Mouse (Mus musculus): Measurements from ENCODE around the gene Ctnna2.

The Ctnna2 gene

DNA sequence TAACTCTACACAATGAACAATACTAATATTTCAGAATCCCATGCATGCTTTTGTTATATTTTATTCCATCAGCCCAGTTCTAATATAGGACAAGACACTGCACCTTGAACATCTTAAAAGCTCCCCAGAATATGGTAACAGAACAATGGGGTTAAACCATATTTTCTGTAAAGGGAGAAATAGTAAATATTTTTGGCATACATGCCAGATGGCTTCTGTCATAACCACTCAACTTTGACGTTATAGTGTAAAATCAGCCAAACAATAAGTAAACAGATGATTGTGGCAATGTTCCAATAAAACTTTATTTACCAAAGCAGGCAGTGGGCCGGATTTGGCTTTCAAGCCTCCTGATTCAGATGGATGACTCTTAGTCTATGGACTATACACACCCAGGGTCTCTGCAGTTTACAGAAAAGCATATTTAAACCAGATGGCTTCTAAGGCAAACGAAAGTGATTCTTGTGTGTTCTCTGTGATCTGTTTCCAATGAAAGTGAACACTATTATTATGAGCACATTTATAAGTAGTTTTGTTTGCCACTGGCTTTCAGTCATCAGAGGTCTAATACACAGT lies 557.8 kb downstream of the Ctnna2 start:
- DNase-seq: peak; percentile 7 to 10

DNA sequence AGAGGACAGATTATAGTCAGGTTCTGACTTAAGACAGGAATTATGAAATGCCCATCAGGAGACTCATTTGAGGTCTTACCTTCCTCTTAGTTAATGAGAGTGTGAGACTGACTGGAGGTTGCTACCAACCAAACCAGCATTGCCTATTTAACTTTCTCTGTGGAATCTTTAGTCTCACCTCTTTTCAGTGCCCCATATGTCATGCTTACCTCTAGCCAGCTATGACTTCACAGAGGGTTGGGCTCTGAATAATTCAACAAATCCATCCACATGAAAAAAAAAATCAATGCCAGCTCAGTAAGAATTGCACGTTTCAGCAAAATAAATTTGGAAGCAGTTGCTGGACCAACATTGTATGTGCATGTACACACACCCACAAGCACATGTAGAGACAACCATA lies 562.5 kb downstream of the Ctnna2 start:
- no peak for DNase-seq

DNA sequence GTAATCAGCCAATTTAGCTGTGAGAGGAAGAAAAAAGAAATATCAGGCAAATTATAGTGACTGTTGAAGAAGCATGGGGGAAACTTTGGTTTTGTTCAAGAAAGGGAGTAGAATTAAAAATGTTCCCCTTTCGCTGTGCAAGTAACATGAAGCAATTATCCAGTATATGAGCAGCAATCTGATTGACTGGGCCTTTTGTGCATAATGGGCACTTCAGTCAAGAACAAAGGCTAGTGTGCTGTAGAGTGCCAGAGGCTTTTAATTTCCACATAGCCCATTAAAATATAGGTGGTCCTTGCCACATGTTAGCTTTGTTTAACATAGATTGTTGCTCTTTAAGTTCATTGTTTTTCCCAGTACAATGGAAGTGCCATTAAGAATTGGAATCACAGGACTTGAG lies 566.0 kb downstream of the Ctnna2 start:
- no peak for DNase-seq

DNA sequence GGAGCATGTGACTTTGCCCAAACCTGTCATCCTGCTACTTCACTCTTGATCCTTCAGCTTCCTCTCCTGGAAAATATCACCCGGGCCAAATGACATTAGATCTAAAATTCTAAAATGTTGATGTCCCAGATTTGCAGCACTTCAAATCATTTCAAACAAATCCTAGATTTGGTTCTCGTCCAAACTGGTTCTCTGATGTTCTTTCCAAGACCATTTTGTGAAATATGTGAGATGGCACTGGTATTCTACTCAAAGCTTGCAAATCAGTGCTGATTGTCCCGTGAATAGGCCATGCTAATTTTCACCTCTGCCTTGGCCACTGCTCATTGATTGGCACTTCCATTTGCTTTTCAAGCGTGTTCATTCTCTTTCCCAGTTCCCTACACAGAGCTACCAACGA lies 571.0 kb downstream of the Ctnna2 start:
- DNase-seq: no peak

DNA sequence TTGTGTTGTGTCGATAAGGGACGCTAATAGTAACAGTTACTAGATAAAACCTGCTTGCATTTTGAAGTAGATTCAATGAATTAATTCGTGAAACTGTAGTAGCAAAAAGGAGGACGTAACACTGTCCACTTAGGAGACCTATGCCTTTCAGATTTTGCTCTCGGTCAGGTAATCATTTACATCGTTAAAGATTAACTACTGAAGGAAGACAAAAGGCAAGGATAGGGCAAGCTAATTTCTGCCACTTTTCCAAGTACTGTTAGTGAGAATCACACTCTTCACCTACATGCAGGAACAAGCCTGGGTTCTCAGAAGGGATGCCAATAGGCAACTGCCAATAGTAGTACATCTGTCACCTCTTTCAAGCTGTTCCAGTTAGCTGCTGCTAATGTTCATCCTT lies 578.7 kb downstream of the Ctnna2 start:
- no peak for DNase-seq

DNA sequence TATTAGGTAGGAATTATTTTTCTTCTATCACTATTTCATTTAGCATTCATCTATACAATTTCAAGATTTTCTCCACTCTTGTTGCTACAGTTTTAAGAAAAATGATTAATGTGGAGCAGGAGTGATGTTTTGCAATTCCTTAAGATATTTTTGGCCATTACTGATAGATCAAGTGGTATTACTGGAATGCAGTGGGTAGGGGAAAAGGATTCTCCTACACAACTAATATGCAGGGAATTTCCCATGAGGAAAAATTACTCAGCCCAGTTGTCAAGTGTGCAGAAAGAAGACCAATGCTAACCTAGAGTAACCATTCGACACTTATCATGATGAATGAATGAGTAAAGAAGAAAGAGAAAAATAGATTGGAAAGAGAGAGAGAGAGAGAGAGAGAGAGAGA lies 587.8 kb downstream of the Ctnna2 start:
- DNase-seq: no peak

DNA sequence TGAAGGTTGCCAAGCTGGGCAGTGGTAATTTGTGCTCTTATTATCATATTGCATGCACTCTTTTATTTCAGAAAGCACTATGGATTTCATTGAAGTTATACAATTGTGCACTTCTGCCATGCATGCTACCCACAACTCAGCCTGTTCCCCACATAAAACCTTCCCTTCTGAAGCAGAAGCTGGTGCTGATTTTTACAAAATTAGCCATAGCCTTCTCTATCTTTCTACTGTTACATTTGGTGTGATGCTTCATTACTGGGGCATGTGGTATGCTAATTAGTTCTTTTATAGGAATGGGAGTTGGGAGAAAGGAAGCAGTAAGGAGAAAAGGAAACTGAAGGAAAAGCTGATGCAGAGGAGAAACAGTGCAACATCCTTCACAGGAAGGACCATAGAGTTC lies 598.2 kb downstream of the Ctnna2 start:
- DNase-seq: no peak

DNA sequence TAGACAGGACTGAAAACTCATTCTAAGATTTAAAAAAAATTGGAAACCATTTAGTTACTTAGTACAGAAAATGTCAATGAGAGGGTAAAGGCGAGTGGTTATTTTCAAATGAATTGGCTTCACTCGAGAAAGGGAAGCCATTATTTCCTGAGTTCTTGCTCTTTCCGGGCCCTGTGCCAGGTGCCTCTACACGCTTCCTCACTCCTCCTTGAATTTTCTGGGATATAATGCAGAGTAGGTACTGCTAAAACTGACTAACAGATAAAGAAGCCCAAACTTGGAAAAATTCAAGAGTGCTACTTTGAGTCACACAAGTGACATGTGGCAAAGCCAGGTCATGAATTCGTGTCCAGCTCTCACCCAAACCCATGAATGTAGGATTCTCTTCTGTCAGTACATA lies 606.4 kb downstream of the Ctnna2 start:
- DNase-seq: peak; percentile 35 to 55

DNA sequence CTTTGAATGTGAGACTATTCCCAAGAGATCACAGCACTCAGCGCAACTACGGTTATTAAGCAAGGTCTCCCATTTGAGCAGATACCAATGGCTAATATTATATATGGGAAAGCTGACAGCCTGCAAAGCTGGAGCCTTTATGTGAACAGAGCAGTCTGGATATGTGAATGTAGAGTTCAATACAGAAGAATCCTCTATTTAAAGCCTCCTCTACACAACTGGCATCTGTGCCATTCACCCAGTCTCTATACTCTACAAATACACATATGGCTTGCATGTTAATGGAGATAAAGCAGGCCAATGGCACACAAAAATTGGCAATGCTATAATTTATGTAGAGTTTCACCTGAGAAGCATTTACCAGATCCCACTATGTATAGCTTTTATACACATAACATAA lies 608.4 kb downstream of the Ctnna2 start:
- DNase-seq: no peak

DNA sequence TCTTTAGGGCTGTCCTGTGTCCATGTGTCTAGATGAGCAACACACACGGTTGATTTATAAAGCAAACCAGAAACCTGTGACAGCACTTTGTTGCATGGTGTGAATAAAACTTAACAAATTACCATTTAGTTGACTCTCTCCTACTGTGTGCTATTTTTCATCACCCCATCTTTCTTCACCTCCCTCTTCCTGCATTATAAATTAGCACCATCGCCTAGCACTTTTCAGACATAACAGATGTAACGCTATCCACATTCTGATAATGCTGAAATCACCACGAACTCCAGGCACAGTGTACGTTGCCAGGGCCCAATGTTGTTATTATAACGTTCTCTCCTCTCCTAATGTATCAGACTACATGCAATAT lies 621.0 kb downstream of the Ctnna2 start:
- DNase-seq: peak in 1 of 2 experiments; percentile 15

DNA sequence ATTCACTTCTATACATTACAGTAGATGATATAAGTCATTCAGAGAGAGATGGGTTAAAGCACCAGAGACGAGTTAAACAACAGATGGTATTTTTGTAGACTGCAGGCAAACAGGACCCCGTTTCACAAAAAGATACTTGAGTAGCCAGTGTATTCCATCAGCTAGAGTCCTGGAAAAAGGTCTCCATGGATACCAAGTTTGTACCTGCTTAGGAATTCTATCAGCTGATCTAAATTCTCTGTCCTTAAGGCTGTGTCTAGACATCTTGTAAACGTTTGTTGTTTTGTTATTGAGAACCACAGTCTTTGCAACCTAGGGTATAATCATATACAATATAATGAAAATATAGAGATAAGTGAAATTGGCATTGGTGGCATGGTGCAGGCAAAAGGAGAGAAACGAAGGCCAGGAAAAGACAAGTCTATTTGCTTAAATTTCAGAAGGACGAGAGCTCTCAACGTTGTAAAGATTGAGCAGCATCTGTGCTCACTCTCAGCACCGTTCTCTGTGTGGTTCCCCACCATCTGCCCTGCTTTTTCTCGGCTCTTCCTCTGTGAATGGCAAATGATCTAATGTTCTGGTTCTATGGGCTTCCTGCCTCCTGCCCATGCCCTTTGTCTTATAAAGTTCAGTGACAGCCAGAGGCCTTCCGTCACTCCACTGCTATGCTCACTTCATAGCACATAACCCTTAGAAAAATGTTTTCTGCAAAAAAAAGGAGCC lies 621.6 kb downstream of the Ctnna2 start:
- DNase-seq: peak; percentile 73

DNA sequence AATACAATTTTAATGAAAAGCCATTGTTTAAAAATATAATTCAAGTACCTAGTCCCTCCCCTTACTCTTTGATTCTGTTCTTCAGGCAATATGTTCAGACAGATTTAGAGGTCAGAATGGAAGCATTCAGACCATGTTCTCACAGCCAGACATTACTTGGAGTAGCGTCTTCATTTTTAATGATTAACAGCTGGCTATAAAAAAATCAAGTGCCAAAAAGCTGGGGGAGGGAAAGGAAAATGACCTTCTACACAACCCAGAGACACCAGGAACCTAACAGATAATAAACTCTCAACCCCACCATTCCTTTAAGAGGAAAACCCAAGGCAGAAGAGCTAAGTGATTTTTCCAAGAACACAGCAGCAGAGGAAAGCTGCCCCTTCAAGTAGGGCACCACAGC lies 624.7 kb downstream of the Ctnna2 start:
- DNase-seq: peak in 1 of 2 experiments; percentile 17

DNA sequence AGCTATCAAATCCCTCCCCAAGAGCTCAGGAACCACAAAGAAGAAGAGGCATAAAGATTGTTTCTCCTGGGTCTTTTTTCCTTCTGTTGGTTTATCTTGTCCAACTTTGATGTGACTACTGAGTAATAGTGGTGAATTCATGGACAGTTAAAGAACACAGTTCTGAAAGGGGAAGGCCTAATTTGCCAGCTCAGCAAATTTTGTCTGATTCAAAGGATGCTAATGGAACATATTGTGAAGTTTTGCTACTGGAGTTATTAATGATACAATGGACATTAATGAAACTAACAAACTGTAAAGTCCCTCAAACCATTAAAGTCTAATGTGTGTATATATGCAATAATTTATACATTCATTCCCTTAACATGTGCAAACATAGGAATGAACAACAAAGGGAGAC lies 635.7 kb downstream of the Ctnna2 start:
- DNase-seq: no peak

DNA sequence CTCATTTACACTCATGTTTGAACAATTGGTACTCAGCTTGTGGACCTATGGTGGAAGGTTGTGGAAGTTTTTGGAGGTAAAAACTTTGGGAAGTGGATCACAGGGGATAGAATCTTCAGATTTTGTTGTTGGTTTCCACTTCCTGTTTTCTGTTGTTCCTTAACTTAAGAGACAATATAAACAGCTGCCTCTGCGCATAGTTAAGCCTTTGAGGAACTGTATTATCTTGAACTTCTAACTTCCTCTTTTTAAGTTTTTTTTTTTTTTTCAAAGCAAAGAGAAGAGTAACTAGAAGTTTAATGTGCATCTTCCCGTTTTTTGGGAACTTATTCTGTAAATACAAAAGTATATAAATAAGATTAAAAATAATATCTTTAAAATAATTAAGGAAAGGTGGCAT lies 644.0 kb downstream of the Ctnna2 start:
- no peak for DNase-seq

DNA sequence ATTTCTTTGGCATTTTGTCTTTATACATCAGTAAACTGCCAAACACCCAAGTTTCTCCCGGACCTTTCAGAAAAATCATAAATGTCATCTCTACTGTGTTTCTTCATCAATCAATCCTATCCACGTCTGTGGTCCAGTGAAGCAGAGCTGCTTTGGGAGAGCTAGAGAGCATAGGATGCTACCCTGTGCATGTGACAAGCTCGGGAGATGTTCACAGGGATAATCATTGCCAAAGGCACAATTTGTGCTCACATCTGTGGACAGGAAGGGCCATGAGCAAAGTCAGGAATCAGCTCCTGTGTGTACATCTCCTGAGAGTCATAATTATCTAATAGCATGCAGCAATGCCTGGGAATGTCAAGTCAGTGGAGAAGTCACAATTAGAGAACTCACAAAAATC lies 654.8 kb downstream of the Ctnna2 start:
- DNase-seq: no peak

DNA sequence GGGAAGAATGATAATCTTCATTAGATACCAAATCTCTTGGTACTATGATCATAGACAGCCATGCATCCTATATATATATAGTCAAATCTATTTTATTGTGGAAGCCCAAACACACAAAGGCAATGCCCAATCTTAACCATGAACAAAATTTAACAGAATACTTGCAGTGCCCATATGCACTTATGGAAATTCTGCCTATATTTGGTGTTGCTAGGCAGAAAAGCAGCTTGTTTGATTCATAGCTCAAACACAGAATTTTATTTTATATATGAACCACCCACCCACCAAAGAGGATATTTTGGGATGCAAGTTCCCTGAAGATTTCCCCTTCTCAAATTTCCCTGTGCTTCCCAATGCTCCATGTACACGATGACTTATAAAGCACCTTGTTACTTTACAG lies 655.2 kb downstream of the Ctnna2 start:
- no peak for DNase-seq

DNA sequence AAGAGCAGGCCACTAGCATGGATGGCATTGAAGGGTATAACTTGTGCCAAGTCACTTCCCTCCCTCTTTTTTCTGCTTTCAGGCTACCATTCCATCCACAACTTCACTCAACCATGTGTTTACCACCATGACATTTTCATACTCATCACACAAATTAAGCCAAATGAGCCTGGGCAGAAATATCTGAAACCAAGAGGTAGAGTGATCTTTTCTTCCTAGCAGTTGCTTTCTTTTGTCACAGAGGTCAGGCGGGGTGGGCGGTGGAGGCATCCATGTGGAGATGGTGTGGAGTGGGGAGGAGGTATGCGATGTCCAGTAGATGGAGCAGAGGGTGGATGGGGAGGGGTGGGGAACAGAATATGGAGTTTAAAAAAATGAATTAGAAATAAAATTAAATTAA lies 672.7 kb downstream of the Ctnna2 start:
- DNase-seq: no peak

DNA sequence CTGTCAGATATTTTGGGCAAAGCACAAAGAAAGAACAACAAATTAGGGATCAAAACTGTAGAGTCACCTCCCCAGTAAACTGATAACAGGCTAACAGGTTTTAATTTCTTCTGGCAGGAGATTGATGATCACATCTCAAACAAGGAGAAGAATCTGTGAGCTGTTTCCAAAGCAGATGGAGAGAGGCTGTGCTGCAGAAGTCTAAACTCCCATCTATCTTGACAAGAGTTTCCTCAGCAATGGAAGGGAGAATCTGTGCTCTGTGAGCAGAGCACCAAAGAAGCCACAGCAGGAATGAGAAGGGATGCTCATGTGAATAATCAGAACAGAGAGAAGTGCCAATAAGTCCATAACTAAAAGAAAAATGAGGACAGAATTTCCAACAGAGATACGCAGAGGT lies 678.2 kb downstream of the Ctnna2 start:
- no peak for DNase-seq

DNA sequence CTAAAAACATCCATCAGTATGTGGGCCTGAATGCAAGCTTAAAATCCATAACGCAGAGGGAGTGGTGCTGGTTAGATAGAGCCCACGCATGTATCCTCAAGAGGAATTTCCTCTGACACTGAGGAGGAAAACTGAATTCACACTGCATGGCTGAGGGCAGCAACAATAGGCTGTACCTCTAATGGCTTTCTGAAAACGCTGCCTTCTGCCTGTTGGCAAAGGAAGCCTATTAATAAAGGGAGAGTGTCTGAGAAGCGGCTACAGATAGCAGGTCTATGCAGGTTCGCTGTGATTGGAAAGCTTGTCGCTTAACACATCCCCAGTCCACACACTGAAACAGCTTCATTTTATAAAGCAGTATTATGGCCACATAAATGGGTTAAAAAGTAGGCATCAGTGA lies 688.1 kb downstream of the Ctnna2 start:
- DNase-seq: peak in 1 of 2 experiments; percentile 4

DNA sequence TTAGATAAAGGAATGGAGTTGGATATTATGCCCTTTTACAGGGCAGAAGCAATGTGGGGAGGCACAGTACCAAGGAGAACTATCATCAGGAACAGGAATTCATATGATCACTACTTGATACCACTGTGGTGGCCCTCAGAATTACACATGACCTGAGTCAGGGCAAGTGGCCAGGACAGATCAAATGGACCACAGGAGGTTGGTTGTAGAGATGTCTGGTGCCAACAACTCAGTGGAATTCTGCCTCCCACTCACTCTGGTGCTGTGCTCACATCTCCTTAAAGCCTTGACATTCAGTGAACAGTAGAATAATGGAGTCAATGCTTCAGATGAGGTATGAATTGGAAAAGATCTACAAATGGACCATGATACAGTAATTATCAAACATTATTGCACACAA lies 691.1 kb downstream of the Ctnna2 start:
- DNase-seq: peak; percentile 85 to 92

DNA sequence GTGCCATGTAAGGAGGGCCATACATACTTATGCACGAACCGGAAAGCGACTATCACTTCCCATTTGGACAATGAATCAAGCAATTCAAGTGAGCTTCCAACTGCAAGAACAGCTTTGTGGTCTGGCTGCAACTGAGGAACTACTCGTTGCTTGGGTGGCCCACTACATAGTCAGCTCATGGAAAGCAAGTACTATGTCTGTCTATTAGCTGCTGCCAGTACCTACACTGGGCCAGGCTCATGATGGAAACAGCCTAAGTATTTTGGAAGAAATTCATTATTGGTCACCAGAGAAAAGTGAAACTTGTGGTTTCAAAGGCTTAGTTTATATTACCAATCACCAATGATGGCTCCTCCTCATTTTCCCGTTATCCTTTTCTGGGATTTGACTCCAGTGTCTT lies 693.2 kb downstream of the Ctnna2 start:
- DNase-seq: no peak

DNA sequence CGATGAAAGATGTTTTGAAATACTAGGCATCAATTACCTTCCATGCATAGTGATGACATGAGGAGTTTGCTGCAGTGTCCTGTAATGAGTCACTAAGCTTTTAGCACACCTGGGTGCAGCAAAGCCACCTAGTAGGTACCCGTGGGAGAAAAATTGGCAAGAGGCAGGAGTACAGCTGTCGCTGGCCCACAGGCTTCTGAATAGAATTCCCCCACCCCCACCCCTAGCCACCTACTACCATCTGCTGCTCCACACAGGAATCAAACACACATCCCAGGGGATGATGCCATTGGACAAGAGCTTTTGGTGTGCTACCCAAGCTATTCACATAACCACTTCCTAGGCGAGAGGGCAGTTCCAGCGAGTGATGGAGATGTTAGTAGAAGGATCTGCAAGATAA lies 700.7 kb downstream of the Ctnna2 start:
- DNase-seq: peak; percentile 48 to 61

DNA sequence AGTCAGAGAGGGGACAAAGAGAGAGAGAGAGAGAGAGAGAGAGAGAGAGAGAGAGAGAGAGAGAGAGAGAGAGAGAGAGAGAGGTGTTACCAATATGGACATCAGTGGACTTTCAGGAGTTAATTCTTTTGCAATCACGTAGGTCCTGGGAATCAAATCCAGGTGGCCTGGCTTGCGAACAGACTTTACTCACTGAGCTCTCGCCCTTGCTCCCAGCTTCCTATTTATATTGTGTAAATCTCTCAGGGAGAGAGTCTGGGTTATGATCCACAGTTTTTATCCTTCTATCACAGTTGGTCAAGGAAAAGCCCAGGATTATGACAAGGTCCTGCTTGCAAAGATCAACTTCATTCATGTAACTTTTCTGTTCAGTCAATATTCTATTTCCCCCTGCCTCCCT lies 714.3 kb downstream of the Ctnna2 start:
- no peak for DNase-seq

DNA sequence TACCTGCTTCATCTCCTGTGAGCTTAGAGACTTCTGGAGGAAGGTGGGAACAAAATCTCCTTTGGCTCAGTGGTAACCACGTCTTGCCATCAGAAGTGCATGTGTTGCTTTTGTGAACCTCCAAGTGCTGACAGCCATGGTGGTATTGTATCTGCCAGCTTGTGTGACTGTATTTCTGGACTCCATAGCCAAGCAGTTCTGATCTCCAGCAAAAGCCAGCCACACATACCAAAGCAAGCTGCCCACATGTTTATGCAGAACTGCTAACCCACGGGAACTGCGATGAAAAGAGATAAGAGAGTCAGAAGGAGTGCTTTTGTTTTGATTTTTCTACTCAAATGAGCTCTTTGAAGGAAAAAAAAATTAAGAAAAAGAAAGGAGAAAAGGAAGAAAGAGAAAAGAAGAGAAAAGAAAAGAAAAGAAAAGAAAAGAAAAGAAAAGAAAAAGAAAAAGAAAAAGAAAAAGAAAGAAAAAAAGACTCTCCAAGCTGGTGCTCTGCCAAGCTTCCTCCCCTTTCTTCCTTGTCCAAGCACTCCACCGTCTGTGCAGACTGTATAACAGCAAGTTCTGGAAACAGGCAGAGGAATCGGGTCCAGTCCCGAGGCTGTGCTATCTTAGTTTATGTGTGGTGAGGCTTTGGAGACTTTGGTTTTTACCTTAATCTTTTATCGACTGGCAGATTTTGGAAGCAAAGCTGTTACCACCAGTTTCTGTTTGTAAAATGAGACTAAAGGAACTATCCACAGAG lies 722.0 kb downstream of the Ctnna2 start:
- DNase-seq: peak; percentile 69 to 70
